Mouse (Mus musculus): ENCODE results near the gene Tmem51.

- TF ChIP-seq CTCF (IDR thresholded peaks at IDR 0.05; ENCODE audit: low read depth, low read length), result no peak
- TF ChIP-seq POLR2A (IDR thresholded peaks at IDR 0.05; ENCODE audit: extremely low read depth, insufficient read depth, low read length), result no peak
Observed at GRCm38 (mm10) chr4:142130162-142130561, 46.1 kb upstream of the Tmem51 start.
